Mouse (Mus musculus) limb, embryonic 14.5 days (tissue): ENCODE results near the gene Sele. TPM values are rescaled to one million over a fixed set of nuclear protein-coding genes. Genes with fewer than 3 reads are reported as not detected.

ENCODE experiments used
- ATAC-seq: fragments of 200-750 bp; cut with Nextera tagmentation; 2 replicates; pipeline ENCODE4 v1.8.0; 2017; ENCODE audit warnings: low read depth, moderate number of reproducible peaks, moderate TSS enrichment; ENCODE audit not compliant: low FRiP score
- DNase-seq: peaks from one replicate; pipeline ENCODE4 v3.0.0-alpha.2; 2015; ENCODE audit warnings: low spot score
- H3K27ac ChIP-seq: fragments of 300-500 bp; sonication (generic); replicated peaks from 2 replicates; pipeline ENCODE4 v1.5.1; 2014; ENCODE audit warnings: low read depth, mild to moderate bottlenecking, low read length, moderate library complexity, mixed read lengths
- H3K27me3 ChIP-seq: fragments of 300-500 bp; sonication (generic); 2 replicates; pipeline ENCODE4 v1.6.1; 2014; ENCODE audit warnings: low read length, mixed read lengths; ENCODE audit not compliant: control insufficient read depth, insufficient read depth
- H3K36me3 ChIP-seq: fragments of 300-500 bp; sonication (generic); 2 replicates; pipeline ENCODE4 v1.6.1; 2014; ENCODE audit warnings: mild to moderate bottlenecking, low read length, moderate library complexity, mixed read lengths; ENCODE audit not compliant: control insufficient read depth, insufficient read depth
- H3K4me1 ChIP-seq: fragments of 300-500 bp; sonication (generic); 2 replicates; pipeline ENCODE4 v1.6.1; 2014; ENCODE audit warnings: antibody characterized with exemption, low read length, mixed read lengths; ENCODE audit not compliant: control insufficient read depth, insufficient read depth
- H3K4me2 ChIP-seq: fragments of 300-500 bp; sonication (generic); replicated peaks from 2 replicates; pipeline ENCODE4 v1.6.1; 2014; ENCODE audit warnings: low read depth, mild to moderate bottlenecking, low read length, moderate library complexity; ENCODE audit not compliant: severe bottlenecking
- H3K4me3 ChIP-seq: fragments of 300-500 bp; sonication (generic); replicated peaks from 2 replicates; pipeline ENCODE4 v1.5.1; 2014; ENCODE audit warnings: low read length
- H3K9ac ChIP-seq: fragments of 300-500 bp; sonication (generic); 2 replicates; pipeline ENCODE4 v1.6.1; 2014; ENCODE audit warnings: mild to moderate bottlenecking, low read depth, low read length, moderate library complexity; ENCODE audit not compliant: severe bottlenecking
- H3K9me3 ChIP-seq: fragments of 300-500 bp; sonication (generic); 2 replicates; pipeline ENCODE4 v1.6.1; 2016; ENCODE audit warnings: low read length; ENCODE audit not compliant: control insufficient read depth
- POLR2A ChIP-seq: fragments of 200-500 bp; IDR thresholded peaks from 2 replicates; pipeline ENCODE4 v1.8.0; 2012; ENCODE audit warnings: inconsistent platforms, mild to moderate bottlenecking, moderate library complexity, borderline replicate concordance; ENCODE audit not compliant: insufficient read depth, insufficient read length; ENCODE audit errors: extremely low read depth
- WGBS: fragments of 180-500 bp; shearing (Covaris S2); extraction: QIAGEN DNeasy Blood & Tissue Kit; methylation state at CpG from one replicate; pipeline ENCODE4 v1.1.7; 2014; 5-methylcytosine and 5-hydroxymethylcytosine counted together
- polyA plus RNA-seq, 2 experiments: library from polyadenylated mRNA; depleted of rRNA in 1 of 2; stranded (reverse) in 1 of 2; unstranded in 1 of 2; fragments of >200 nt; fragmentation: Nextera tagmentation in 1 of 2; extraction: Ambion mirVana in 1 of 2; gene quantifications; 2 replicates each; pipeline versions ENCODE4 v1.2.1 to v1.2.3; 2012 to 2014

Sele gene
- polyA plus RNA-seq (2012; rRNA removed) (0.12 and 0.14 TPM in 2 replicates), polyA plus RNA-seq (2014; fragmentation: Nextera tagmentation; extraction: Ambion mirVana) (0.15 TPM in 1 of 2 replicates, not detected in the other)

DNA sequence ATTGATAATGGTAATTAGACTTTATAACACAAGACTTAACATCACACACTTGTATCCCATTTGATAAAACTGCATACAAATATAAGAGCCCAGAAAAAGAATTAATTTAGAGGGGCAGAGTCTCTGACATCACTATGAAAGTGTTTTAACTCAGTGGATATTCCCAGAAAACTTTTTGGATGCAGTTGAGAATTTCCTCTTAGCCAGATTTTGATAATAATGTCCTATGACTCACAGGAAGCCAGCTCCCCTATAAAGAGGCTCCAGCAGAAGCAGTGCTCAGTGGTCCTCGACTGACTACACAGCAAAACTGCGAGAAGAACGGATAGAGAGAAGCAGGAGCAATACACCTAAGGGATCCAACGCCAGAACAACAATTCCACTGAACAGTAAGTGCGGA is at the start of gene Sele:
TSS of gene Sele (plus strand) at position 301 of the 400 bp plus-strand sequence.
- H3K36me3 ChIP-seq, result no peaks in the 10 kb centered on the region
- DNase-seq (no peak), ATAC-seq (no peak)
- no peaks in the 10 kb centered on the region for H3K27me3 ChIP-seq
- H3K4me3 ChIP-seq, result no peak within 1 kb of the TSS
- no peak within 1 kb of the TSS for H3K27ac ChIP-seq
- no peaks in the 10 kb centered on the region for H3K4me1 ChIP-seq
- H3K4me2 ChIP-seq, result no peak within 1 kb of the TSS
- TF ChIP-seq POLR2A, result no peak
- no peak within 1 kb of the TSS for H3K9ac ChIP-seq
- WGBS, result 76% methylated on average over 5 of the region's 5 CpGs
- no peaks in the 10 kb centered on the region for H3K9me3 ChIP-seq

DNA sequence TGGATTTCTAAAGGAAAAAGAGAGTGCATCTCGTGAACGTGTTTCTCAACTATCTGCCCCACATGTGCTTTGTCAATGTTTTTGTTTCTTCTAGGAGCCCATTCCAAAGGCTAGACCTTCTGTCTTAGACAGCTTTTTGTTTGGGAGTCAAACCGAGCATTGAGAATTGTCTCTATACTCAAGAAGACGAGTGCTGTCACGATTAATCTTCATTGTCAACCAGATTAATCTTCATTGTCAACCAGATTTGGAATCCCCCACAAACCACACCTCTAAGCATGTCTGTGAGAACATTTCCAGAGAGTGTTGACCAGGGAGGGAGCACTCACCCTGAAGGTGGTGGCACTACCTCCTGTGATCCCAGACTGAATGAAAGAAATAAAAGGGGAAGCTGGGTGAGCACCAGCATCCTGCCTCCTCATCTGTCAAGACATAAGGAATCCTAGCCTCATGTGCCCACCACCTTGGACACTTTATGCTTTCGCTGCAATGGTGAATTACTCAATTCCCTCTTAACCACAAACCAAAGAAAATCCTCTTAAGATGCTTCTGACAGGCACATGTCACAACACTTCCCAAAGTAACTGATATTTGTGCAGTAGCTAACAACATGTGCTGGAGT is 46.1 kb upstream of the Sele start:
- no peaks in the 10 kb centered on the region for H3K9me3 ChIP-seq
- no peak overlapping the region for H3K27ac ChIP-seq
- H3K4me1 ChIP-seq, result no peaks in the 10 kb centered on the region
- no peak for DNase-seq
- no peak for TF ChIP-seq POLR2A
- no peak overlapping the region for H3K9ac ChIP-seq
- no peak overlapping the region for H3K4me2 ChIP-seq
- 75% methylated on average over 6 of the region's 6 CpGs for WGBS
- H3K4me3 ChIP-seq, result no peak overlapping the region
- H3K27me3 ChIP-seq, result no peaks in the 10 kb centered on the region
- no peaks in the 10 kb centered on the region for H3K36me3 ChIP-seq
- no peak for ATAC-seq

DNA sequence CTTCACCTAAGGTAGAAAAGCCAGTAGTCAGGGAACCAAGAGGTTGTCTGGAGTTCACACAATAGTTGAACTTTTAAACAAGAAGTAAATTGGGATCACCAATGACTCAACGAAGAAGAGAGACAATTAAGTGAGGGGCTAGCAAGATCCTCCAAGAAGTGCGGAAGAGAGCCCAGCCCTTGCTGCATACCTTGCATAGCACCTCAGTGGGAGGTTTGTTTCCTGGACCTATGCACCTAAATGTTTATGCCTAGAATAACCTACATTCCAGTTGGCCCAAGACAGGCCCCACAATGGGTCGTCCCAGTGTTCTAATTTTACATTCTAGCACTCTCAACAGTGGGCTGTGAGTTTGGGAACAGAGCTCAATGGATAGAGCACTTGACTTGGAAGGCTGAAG is 43.7 kb upstream of the Sele start:
- Histone ChIP-seq H3K27ac (no peak overlapping the region), H3K4me3 (no peak overlapping the region), H3K27me3 (no peaks in the 10 kb centered on the region), H3K4me1 (no peaks in the 10 kb centered on the region), H3K36me3 (no peaks in the 10 kb centered on the region), H3K9ac (no peak overlapping the region), H3K9me3 (no peaks in the 10 kb centered on the region), H3K4me2 (no peak overlapping the region)
- DNase-seq (no peak), ATAC-seq (no peak)
- WGBS, result 80% methylated on average over 3 of the region's 3 CpGs
- no peak for TF ChIP-seq POLR2A

DNA sequence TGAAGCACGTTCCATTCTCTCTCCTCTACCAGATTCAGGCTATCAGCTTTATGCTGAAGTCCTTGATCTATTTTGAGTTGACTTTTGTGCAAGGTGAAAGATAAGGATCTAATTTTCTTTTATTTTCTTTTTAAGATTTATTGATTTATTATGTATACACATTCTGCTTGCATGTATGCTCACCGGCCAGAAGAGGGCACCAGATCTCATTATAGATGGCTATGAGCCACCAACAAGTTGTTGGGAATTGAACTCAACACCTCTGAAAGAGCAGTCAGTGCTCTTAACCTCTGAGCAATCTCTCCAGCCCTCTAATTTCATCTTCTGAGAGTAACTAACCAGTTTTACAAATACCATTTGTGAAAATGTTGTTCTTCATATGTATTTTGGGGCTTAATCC is 38.8 kb upstream of the Sele start:
- H3K4me2 ChIP-seq, result no peak overlapping the region
- 42% methylated on average over 2 of the region's 2 CpGs for WGBS
- ATAC-seq (no peak), DNase-seq (no peak)
- no peaks in the 10 kb centered on the region for H3K27me3 ChIP-seq
- H3K4me3 ChIP-seq, result no peak overlapping the region
- no peak overlapping the region for H3K27ac ChIP-seq
- no peaks in the 10 kb centered on the region for H3K9me3 ChIP-seq
- H3K4me1 ChIP-seq, result no peaks in the 10 kb centered on the region
- no peaks in the 10 kb centered on the region for H3K36me3 ChIP-seq
- H3K9ac ChIP-seq, result no peak overlapping the region
- no peak for TF ChIP-seq POLR2A

DNA sequence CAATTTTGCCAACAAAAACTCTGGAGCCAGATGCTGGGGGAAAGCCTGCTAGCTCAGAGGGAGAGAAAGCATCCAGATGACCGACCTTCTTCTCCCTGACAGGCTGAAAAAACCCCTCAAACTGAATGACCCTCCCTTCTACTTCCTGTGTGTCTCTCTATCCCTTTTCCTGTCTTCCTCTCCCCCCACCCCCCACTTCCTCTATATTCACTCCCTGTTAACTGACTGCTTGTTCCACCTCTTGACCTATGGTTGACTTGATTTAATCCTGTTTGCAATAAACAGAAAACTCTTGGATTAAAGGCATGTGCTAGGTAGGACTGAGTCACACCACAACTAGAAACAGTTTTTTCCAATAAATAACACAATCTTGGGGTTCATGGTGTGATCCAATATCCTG is 33.4 kb upstream of the Sele start:
- no peak overlapping the region for H3K4me3 ChIP-seq
- ATAC-seq (no peak), DNase-seq (no peak)
- no peaks in the 10 kb centered on the region for H3K27me3 ChIP-seq
- H3K9me3 ChIP-seq, result no peaks in the 10 kb centered on the region
- H3K36me3 ChIP-seq, result no peaks in the 10 kb centered on the region
- no peak overlapping the region for H3K27ac ChIP-seq
- H3K9ac ChIP-seq, result no peak overlapping the region
- no peak for TF ChIP-seq POLR2A
- no peak overlapping the region for H3K4me2 ChIP-seq
- no peaks in the 10 kb centered on the region for H3K4me1 ChIP-seq
- WGBS, result 70% methylated on average over 1 of the region's 1 CpGs
